Mouse (Mus musculus): ENCODE measurements around the gene Grid1. TPM values are rescaled to one million over a fixed set of nuclear protein-coding genes. Genes with fewer than 3 reads are reported as not detected.

The Grid1 gene
- polyA plus RNA-seq, 1 experiment = 0.19 TPM

- H3K27me3 ChIP-seq (ENCODE audit: control insufficient read depth, insufficient read depth, low read length) = peaks cover 22% of the 10 kb centered on the region
- no peak for TF ChIP-seq POLR2A (IDR thresholded peaks at IDR 0.05; ENCODE audit: control insufficient read depth, extremely low read depth, insufficient read depth, low read length, poor library complexity)
- TF ChIP-seq CTCF (IDR thresholded peaks at IDR 0.05; ENCODE audit: borderline replicate concordance, control insufficient read depth, extremely low read depth, insufficient read depth, low read length, poor library complexity) = no peak
- 79% methylated on average over 3 of the region's 3 CpGs for WGBS
Measured at GRCm38 (mm10) chr14:34824186-34824585, 4.3 kb downstream of the Grid1 start.

GRCm38 (mm10) chr14:34825902-34826301, 6.0 kb downstream of the Grid1 start:
- WGBS = 61% methylated on average over 3 of the region's 3 CpGs
- Histone ChIP-seq H3K36me3 (ENCODE audit: control insufficient read depth, insufficient read depth, low read length) (no peaks in the 10 kb centered on the region), H3K4me3 (ENCODE audit: control insufficient read depth, insufficient read depth, low read length) (no peak overlapping the region), H3K4me1 (replicated peaks; ENCODE audit: control insufficient read depth, insufficient read depth, low read length) (0 out of 2 replicates have a peak, but pooled peaks cover 3% of the 10 kb centered on the region), H3K27ac (ENCODE audit: control insufficient read depth, insufficient read depth, low read length) (no peak overlapping the region), H3K27me3 (ENCODE audit: control insufficient read depth, insufficient read depth, low read length) (peaks cover 10% of the 10 kb centered on the region; the same call in 1 of the 2 replicates)
- no peak for TF ChIP-seq CTCF (IDR thresholded peaks at IDR 0.05; ENCODE audit: borderline replicate concordance, control insufficient read depth, extremely low read depth, insufficient read depth, low read length, poor library complexity)
- TF ChIP-seq POLR2A (IDR thresholded peaks at IDR 0.05; ENCODE audit: control insufficient read depth, extremely low read depth, insufficient read depth, low read length, poor library complexity) = no peak
- DNase-seq = no peak

More at GRCm38 (mm10) chr14:34824186-34824585, 4.3 kb downstream of the Grid1 start:
- Histone ChIP-seq H3K27ac (ENCODE audit: control insufficient read depth, insufficient read depth, low read length) (no peak overlapping the region), H3K4me1 (replicated peaks; ENCODE audit: control insufficient read depth, insufficient read depth, low read length) (peaks cover 7% of the 10 kb centered on the region; the same call in 1 of the 2 replicates), H3K4me3 (ENCODE audit: control insufficient read depth, insufficient read depth, low read length) (no peak overlapping the region), H3K36me3 (ENCODE audit: control insufficient read depth, insufficient read depth, low read length) (no peaks in the 10 kb centered on the region)
- no peak for DNase-seq

GRCm38 (mm10) chr14:34829831-34830230, 9.9 kb downstream of the Grid1 start:
- H3K4me3 ChIP-seq (ENCODE audit: control insufficient read depth, insufficient read depth, low read length) = no peak overlapping the region
- no peaks in the 10 kb centered on the region for H3K4me1 ChIP-seq (replicated peaks; ENCODE audit: control insufficient read depth, insufficient read depth, low read length)
- no peaks in the 10 kb centered on the region for H3K27me3 ChIP-seq (ENCODE audit: control insufficient read depth, insufficient read depth, low read length)
- 64% methylated on average over 6 of the region's 6 CpGs for WGBS
- H3K36me3 ChIP-seq (ENCODE audit: control insufficient read depth, insufficient read depth, low read length) = no peaks in the 10 kb centered on the region
- no peak for TF ChIP-seq CTCF (IDR thresholded peaks at IDR 0.05; ENCODE audit: borderline replicate concordance, control insufficient read depth, extremely low read depth, insufficient read depth, low read length, poor library complexity)
- TF ChIP-seq POLR2A (IDR thresholded peaks at IDR 0.05; ENCODE audit: control insufficient read depth, extremely low read depth, insufficient read depth, low read length, poor library complexity) = no peak
- DNase-seq = no peak
- H3K27ac ChIP-seq (ENCODE audit: control insufficient read depth, insufficient read depth, low read length) = no peak overlapping the region

- 80% methylated on average over 3 of the region's 3 CpGs for WGBS
- no peak overlapping the region for H3K4me3 ChIP-seq (ENCODE audit: control insufficient read depth, insufficient read depth, low read length)
- no peaks in the 10 kb centered on the region for H3K4me1 ChIP-seq (replicated peaks; ENCODE audit: control insufficient read depth, insufficient read depth, low read length)
- H3K27me3 ChIP-seq (ENCODE audit: control insufficient read depth, insufficient read depth, low read length) = no peaks in the 10 kb centered on the region
- no peak for DNase-seq
- H3K36me3 ChIP-seq (ENCODE audit: control insufficient read depth, insufficient read depth, low read length) = no peaks in the 10 kb centered on the region
- H3K27ac ChIP-seq (ENCODE audit: control insufficient read depth, insufficient read depth, low read length) = no peak overlapping the region
- TF ChIP-seq POLR2A (IDR thresholded peaks at IDR 0.05; ENCODE audit: control insufficient read depth, extremely low read depth, insufficient read depth, low read length, poor library complexity) = no peak
- TF ChIP-seq CTCF (IDR thresholded peaks at IDR 0.05; ENCODE audit: borderline replicate concordance, control insufficient read depth, extremely low read depth, insufficient read depth, low read length, poor library complexity) = no peak
Measured at GRCm38 (mm10) chr14:34837145-34837544, 17.2 kb downstream of the Grid1 start.

GRCm38 (mm10) chr14:34838999-34839398, 19.1 kb downstream of the Grid1 start:
- DNase-seq = no peak
- no peak for TF ChIP-seq CTCF (IDR thresholded peaks at IDR 0.05; ENCODE audit: borderline replicate concordance, control insufficient read depth, extremely low read depth, insufficient read depth, low read length, poor library complexity)
- no peak for TF ChIP-seq POLR2A (IDR thresholded peaks at IDR 0.05; ENCODE audit: control insufficient read depth, extremely low read depth, insufficient read depth, low read length, poor library complexity)
- Histone ChIP-seq H3K4me3 (ENCODE audit: control insufficient read depth, insufficient read depth, low read length) (no peak overlapping the region), H3K27ac (ENCODE audit: control insufficient read depth, insufficient read depth, low read length) (no peak overlapping the region), H3K4me1 (replicated peaks; ENCODE audit: control insufficient read depth, insufficient read depth, low read length) (no peaks in the 10 kb centered on the region), H3K36me3 (ENCODE audit: control insufficient read depth, insufficient read depth, low read length) (no peaks in the 10 kb centered on the region), H3K27me3 (ENCODE audit: control insufficient read depth, insufficient read depth, low read length) (no peaks in the 10 kb centered on the region)
- 64% methylated on average over 6 of the region's 6 CpGs for WGBS

GRCm38 (mm10) chr14:34839898-34840297, 20.0 kb downstream of the Grid1 start:
- Histone ChIP-seq H3K4me1 (replicated peaks; ENCODE audit: control insufficient read depth, insufficient read depth, low read length) (no peaks in the 10 kb centered on the region), H3K27me3 (ENCODE audit: control insufficient read depth, insufficient read depth, low read length) (no peaks in the 10 kb centered on the region), H3K27ac (ENCODE audit: control insufficient read depth, insufficient read depth, low read length) (no peak overlapping the region), H3K36me3 (ENCODE audit: control insufficient read depth, insufficient read depth, low read length) (no peaks in the 10 kb centered on the region), H3K4me3 (ENCODE audit: control insufficient read depth, insufficient read depth, low read length) (no peak overlapping the region)
- TF ChIP-seq POLR2A (IDR thresholded peaks at IDR 0.05; ENCODE audit: control insufficient read depth, extremely low read depth, insufficient read depth, low read length, poor library complexity) (no peak), CTCF (IDR thresholded peaks at IDR 0.05; ENCODE audit: borderline replicate concordance, control insufficient read depth, extremely low read depth, insufficient read depth, low read length, poor library complexity) (no peak)
- no peak for DNase-seq
- 90% methylated on average over 4 of the region's 4 CpGs for WGBS

- no peak for TF ChIP-seq POLR2A (IDR thresholded peaks at IDR 0.05; ENCODE audit: control insufficient read depth, extremely low read depth, insufficient read depth, low read length, poor library complexity)
- TF ChIP-seq CTCF (IDR thresholded peaks at IDR 0.05; ENCODE audit: borderline replicate concordance, control insufficient read depth, extremely low read depth, insufficient read depth, low read length, poor library complexity) = no peak
- Histone ChIP-seq H3K4me3 (ENCODE audit: control insufficient read depth, insufficient read depth, low read length) (no peak overlapping the region), H3K27me3 (ENCODE audit: control insufficient read depth, insufficient read depth, low read length) (no peaks in the 10 kb centered on the region), H3K36me3 (ENCODE audit: control insufficient read depth, insufficient read depth, low read length) (no peaks in the 10 kb centered on the region), H3K27ac (ENCODE audit: control insufficient read depth, insufficient read depth, low read length) (no peak overlapping the region), H3K4me1 (replicated peaks; ENCODE audit: control insufficient read depth, insufficient read depth, low read length) (no peaks in the 10 kb centered on the region)
- WGBS = 80% methylated on average over 5 of the region's 5 CpGs
- DNase-seq = no peak
Measured at GRCm38 (mm10) chr14:34843579-34843978, 23.7 kb downstream of the Grid1 start.
